Mouse (Mus musculus): ENCODE results near the gene Sik2. TPM values are rescaled to one million over a fixed set of nuclear protein-coding genes. Genes with fewer than 3 reads are reported as not detected.

Gene Sik2
- total and polyA plus RNA-seq, 2 experiments from 2014 or later, result 20.5 to 36.7 TPM

DNA sequence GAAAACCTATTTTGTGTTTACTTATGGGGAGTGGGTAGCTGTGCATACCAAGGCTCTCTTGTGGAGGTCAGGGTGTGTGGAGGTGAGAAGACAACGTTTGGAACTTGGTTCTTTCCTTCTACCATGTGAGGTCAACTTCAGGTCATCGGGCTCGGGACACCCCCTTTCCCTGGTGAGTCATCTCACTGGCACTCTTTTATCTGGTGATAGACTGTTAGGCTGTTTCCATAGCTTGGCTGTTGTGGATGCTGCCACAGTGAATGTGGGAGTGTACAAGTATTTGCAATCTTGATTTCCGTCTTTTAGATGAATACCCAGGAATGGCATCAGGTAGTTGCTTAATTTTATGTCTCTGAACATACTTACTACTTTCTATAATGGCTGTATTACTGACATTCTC is 6.9 kb upstream of the Sik2 start:
- WGBS, result 72% methylated on average over 4 of the region's 4 CpGs
- no peaks in the 10 kb centered on the region for H3K36me3 ChIP-seq (ENCODE audit: insufficient read depth)
- no peaks in the 10 kb centered on the region for H3K4me1 ChIP-seq (ENCODE audit: insufficient read depth)
- H3K27me3 ChIP-seq (ENCODE audit: insufficient read depth, low read length), result no peaks in the 10 kb centered on the region
- no peak overlapping the region for H3K4me3 ChIP-seq (ENCODE audit: low read depth, low read length)
- ATAC-seq (no peak), DNase-seq (no peak)
- no peak overlapping the region for H3K4me2 ChIP-seq (ENCODE audit: low read depth)
- TF ChIP-seq CTCF (IDR thresholded peaks at IDR 0.05; ENCODE audit: low read depth), result no peak
- H3K27ac ChIP-seq (ENCODE audit: low read depth, low read length), result no peak overlapping the region
- H3K9me3 ChIP-seq (ENCODE audit: low read length), result no peaks in the 10 kb centered on the region
- no peak overlapping the region for H3K9ac ChIP-seq

DNA sequence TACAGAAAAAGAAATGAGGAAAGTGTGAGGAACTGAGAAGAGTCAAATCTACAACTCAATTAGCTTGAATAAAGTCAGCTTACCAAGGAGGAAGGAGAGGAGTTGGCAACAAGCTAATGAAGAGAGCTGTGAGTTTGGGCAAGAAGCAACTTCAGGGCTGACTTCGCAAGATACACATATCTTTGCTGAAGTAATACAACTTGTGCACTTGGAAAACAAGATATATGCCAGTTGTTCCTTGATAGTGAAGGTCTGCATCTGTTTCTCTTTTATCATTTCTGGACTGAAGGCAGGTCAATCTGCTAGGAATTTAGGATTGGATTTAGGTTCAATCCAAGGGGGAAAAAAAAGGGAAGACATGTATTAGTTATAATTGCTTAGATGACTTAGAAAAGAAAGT is 4.8 kb upstream of the Sik2 start:
- DNase-seq (no peak), ATAC-seq (no peak)
- peaks cover 3% of the 10 kb centered on the region; the same call in 1 of the 2 replicates for H3K4me1 ChIP-seq (ENCODE audit: insufficient read depth)
- WGBS, result 78% methylated on average over 1 of the region's 1 CpGs
- no peaks in the 10 kb centered on the region for H3K9me3 ChIP-seq (ENCODE audit: low read length)
- no peak overlapping the region for H3K9ac ChIP-seq
- H3K4me2 ChIP-seq (ENCODE audit: low read depth), result no peak overlapping the region
- no peak overlapping the region for H3K27ac ChIP-seq (ENCODE audit: low read depth, low read length)
- no peaks in the 10 kb centered on the region for H3K36me3 ChIP-seq (ENCODE audit: insufficient read depth)
- H3K27me3 ChIP-seq (ENCODE audit: insufficient read depth, low read length), result no peaks in the 10 kb centered on the region
- no peak overlapping the region for H3K4me3 ChIP-seq (ENCODE audit: low read depth, low read length)
- no peak for TF ChIP-seq CTCF (IDR thresholded peaks at IDR 0.05; ENCODE audit: low read depth)

DNA sequence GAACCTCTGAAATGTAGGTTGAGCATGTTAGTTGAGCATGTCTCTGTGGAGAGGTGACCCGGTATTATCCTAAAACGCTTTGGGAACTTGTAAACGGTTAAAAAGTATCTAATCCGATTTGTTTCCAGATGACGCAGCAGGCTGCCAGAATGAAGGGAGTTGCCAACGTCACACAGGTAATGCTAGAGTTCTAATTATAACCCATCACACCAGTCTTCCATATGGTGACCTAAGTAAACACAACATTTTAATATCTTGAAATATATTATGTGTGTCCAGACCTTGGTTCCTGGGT is 730 bp upstream of the Sik2 start:
- under 1% methylated on average over 6 of the region's 6 CpGs for WGBS
- Histone ChIP-seq H3K27me3 (ENCODE audit: insufficient read depth, low read length) (no peaks in the 10 kb centered on the region), H3K4me3 (ENCODE audit: low read depth, low read length) (peak overlapping the region; percentile 96), H3K4me1 (ENCODE audit: insufficient read depth) (peaks cover 3% of the 10 kb centered on the region; the same call in 1 of the 2 replicates), H3K9ac (peak overlapping the region; percentile 94), H3K36me3 (ENCODE audit: insufficient read depth) (no peaks in the 10 kb centered on the region), H3K27ac (ENCODE audit: low read depth, low read length) (no peak overlapping the region), H3K9me3 (ENCODE audit: low read length) (no peaks in the 10 kb centered on the region), H3K4me2 (ENCODE audit: low read depth) (peak overlapping the region; percentile 81)
- no peak for TF ChIP-seq CTCF (IDR thresholded peaks at IDR 0.05; ENCODE audit: low read depth)
- DNase-seq (no peak), ATAC-seq (no peak)

DNA sequence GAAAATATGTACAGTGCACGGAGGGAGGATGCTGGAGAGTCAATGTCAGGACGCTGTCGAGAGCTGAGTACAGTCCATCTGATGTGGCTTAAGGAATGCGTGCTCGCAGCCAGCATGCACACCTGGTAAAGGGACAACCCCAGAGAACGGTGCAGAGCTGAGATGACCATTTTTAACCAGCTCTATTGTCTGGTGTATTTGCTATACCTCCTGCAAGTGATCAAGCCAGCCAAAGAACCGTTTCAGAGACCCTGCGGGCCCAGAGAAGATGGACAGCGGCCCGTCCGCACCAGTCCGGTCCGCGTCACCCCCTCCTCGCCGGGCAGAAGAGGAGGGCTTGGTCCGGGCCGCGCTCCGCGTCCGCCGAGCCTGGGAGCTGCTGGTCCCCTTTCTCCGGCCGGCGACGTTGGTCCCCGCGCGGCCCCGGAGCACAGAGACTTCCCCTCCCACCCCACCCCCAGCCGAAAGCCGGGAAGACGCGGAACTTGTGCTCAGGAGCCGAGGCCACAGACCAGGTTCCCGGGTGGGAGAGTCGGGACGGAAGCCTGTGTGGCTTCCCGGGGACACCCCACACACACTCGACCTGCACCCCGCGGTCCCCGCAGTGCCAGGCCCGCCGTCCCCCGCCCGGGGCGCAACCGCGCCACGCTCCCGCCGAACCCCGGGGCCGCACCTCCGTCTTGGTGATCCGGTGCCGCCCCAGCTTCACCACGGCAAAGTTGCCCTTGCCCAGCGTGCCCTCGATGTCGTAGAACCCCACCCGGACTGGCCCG is 619 bp downstream of the Sik2 start:
- peak overlapping the region; percentile 96 for H3K4me3 ChIP-seq (ENCODE audit: low read depth, low read length)
- no peaks in the 10 kb centered on the region for H3K36me3 ChIP-seq (ENCODE audit: insufficient read depth)
- DNase-seq (peak; percentile 38), ATAC-seq (peak; percentile 39)
- peak overlapping the region; percentile 80 for H3K27ac ChIP-seq (ENCODE audit: low read depth, low read length)
- H3K9ac ChIP-seq, result peak overlapping the region; percentile 94
- no peaks in the 10 kb centered on the region for H3K27me3 ChIP-seq (ENCODE audit: insufficient read depth, low read length)
- no peak for TF ChIP-seq CTCF (IDR thresholded peaks at IDR 0.05; ENCODE audit: low read depth)
- peaks cover 3% of the 10 kb centered on the region; the same call in 1 of the 2 replicates for H3K4me1 ChIP-seq (ENCODE audit: insufficient read depth)
- peak overlapping the region; percentile 81 for H3K4me2 ChIP-seq (ENCODE audit: low read depth)
- H3K9me3 ChIP-seq (ENCODE audit: low read length), result no peaks in the 10 kb centered on the region
- WGBS, result 4% methylated on average over 65 of the region's 65 CpGs

DNA sequence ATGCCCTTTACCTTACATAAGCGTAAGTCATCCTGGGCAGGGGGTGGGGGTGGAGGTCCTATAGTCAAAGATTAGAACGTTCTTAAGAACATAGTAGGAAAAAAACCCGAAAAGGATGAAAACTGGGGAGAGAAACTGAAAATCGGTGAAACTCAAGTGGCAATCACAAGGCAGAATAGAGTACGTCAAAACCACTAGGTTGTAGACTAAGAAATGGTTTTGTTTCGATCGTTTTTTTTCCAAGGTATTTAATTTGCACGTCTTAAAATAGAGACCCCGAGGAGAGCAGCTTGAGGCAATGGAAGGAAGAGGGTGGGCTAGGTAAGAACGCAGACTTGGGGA is 1.2 kb downstream of the Sik2 start:
- H3K27ac ChIP-seq (ENCODE audit: low read depth, low read length), result peak overlapping the region; percentile 80
- no peak for TF ChIP-seq CTCF (IDR thresholded peaks at IDR 0.05; ENCODE audit: low read depth)

DNA sequence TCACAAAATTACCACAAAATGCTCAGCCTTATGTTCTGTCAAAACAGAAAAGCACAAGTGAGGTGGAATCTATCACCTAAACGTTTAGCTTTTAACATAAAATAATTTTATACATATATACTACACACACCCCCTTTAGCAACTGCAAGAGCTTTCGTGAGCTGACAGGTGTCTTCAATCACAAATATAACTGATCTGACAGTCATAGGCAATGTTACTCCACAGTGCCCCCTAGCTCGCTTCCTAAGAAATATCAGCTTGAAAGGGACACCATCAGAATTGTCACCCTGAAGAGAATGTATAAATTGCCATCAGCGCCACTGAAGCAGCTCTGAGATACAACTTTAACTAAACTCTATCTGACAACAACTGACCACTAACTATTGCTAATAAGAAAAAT is 2.0 kb downstream of the Sik2 start:
- peak overlapping the region; percentile 81 for H3K4me2 ChIP-seq (ENCODE audit: low read depth)
- H3K4me1 ChIP-seq (ENCODE audit: insufficient read depth), result peaks cover 3% of the 10 kb centered on the region; the same call in 1 of the 2 replicates
- peak overlapping the region; percentile 12; the same call in 1 of the 2 replicates for H3K4me3 ChIP-seq (ENCODE audit: low read depth, low read length)
- DNase-seq, result peak; percentile 74
- 3% methylated on average over 4 of the region's 4 CpGs for WGBS
- ATAC-seq, result no peak
- no peak overlapping the region for H3K27ac ChIP-seq (ENCODE audit: low read depth, low read length)
- no peaks in the 10 kb centered on the region for H3K27me3 ChIP-seq (ENCODE audit: insufficient read depth, low read length)
- no peak overlapping the region for H3K9ac ChIP-seq
- no peaks in the 10 kb centered on the region for H3K36me3 ChIP-seq (ENCODE audit: insufficient read depth)
- H3K9me3 ChIP-seq (ENCODE audit: low read length), result no peaks in the 10 kb centered on the region
- TF ChIP-seq CTCF (IDR thresholded peaks at IDR 0.05; ENCODE audit: low read depth), result peak; percentile 78

More for the DNA sequence above, 1.2 kb downstream of the Sik2 start:
- ATAC-seq (no peak), DNase-seq (peak; percentile 2)
- Histone ChIP-seq H3K9me3 (ENCODE audit: low read length) (no peaks in the 10 kb centered on the region), H3K4me2 (ENCODE audit: low read depth) (peak overlapping the region; percentile 81), H3K27me3 (ENCODE audit: insufficient read depth, low read length) (no peaks in the 10 kb centered on the region), H3K4me3 (ENCODE audit: low read depth, low read length) (peak overlapping the region; percentile 96), H3K9ac (peak overlapping the region; percentile 94), H3K4me1 (ENCODE audit: insufficient read depth) (peaks cover 3% of the 10 kb centered on the region; the same call in 1 of the 2 replicates), H3K36me3 (ENCODE audit: insufficient read depth) (no peaks in the 10 kb centered on the region)
- 8% methylated on average over 10 of the region's 10 CpGs for WGBS

DNA sequence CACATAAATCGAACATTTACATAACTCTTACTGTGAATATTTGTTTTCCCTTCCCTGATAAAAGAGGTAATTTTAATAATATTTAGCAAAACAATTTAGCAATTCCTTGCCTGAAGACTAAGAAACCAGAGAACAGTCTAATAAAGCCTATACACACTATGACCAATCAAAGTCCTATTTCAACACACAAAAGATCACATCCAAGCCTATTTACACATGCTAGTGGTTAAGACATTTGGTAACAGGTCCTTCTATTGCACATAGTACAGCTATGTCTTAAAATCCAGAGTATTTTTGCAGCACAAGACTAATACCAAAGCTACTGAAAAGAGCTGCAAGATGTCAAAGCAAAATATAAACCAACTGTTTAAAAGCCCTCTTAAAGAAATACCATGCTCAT is 4.8 kb downstream of the Sik2 start:
- no peaks in the 10 kb centered on the region for H3K36me3 ChIP-seq (ENCODE audit: insufficient read depth)
- WGBS, result 85% methylated on average over 1 of the region's 1 CpGs
- no peak for ATAC-seq
- no peak overlapping the region for H3K9ac ChIP-seq
- no peak overlapping the region for H3K27ac ChIP-seq (ENCODE audit: low read depth, low read length)
- TF ChIP-seq CTCF (IDR thresholded peaks at IDR 0.05; ENCODE audit: low read depth), result no peak
- no peak overlapping the region for H3K4me3 ChIP-seq (ENCODE audit: low read depth, low read length)
- H3K4me1 ChIP-seq (ENCODE audit: insufficient read depth), result no peaks in the 10 kb centered on the region
- H3K27me3 ChIP-seq (ENCODE audit: insufficient read depth, low read length), result no peaks in the 10 kb centered on the region
- no peaks in the 10 kb centered on the region for H3K9me3 ChIP-seq (ENCODE audit: low read length)
- no peak for DNase-seq
- no peak overlapping the region for H3K4me2 ChIP-seq (ENCODE audit: low read depth)
